Mouse (Mus musculus): ENCODE data around the gene Shisal2a.
"Not testable (repeated sequence)": the region's sequence is repeated elsewhere in the genome, so short reads cannot be mapped to it uniquely, and the experiment has no call there.

The Shisal2a gene

DNA sequence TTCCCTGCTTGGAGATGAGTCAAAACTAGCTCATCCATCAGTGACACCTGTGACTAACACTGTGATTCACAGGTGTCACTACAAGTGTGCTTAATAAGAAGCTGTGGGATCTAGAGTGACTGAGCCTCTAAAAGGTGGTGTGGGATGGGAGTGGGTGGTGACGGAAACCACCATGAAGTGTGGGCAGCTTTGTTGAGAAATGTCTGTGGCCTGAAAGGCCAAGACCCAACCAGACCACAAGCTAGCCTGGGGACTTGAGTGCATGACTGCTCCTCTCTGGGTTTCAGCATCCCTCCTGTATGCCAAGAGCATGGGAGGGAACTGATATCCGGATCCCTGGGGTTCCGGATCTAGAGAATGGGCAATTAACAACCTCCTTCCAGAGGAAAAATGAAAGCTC, 11.7 kb downstream of the Shisal2a start:
- no peak for DNase-seq

DNA sequence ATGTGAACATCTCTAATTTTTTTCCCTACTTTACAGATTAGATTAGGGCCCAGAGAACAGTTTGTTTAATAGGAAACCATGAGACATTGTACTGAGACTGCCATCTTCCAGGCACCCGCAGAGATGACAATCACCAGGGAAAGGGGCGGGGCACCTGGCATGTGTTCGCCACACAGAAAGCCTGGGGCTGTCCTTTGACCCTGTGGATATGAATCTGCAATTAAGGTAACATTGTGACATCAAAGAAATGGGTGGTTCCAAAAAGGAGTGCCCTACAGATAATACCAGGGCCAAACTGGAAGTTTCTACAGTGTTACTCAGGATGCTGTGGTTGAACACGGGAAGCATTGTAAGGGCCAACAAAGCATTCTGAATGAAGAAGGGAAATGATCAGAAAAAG, 12.7 kb downstream of the Shisal2a start:
- no peak for DNase-seq

DNA sequence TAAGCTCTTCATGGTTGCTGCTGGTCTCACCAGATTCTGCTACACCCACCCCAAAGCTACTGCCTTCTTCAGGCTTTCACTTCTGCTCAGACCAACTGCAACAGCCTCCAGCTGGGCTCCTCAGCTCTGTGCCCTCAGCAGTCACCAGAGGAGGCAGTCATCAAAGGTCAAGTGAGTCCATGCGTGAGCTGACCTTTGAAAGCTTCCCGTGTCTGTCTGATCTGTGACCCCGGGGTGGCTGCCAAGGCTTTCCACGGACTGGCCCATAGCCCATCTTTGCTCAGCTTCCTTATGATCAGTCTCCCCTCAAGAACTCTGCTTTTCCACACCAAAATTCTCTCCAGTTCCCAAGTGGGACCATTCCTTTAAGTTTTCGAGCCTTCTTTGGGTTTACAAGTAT, 13.9 kb downstream of the Shisal2a start:
- DNase-seq = no peak

DNA sequence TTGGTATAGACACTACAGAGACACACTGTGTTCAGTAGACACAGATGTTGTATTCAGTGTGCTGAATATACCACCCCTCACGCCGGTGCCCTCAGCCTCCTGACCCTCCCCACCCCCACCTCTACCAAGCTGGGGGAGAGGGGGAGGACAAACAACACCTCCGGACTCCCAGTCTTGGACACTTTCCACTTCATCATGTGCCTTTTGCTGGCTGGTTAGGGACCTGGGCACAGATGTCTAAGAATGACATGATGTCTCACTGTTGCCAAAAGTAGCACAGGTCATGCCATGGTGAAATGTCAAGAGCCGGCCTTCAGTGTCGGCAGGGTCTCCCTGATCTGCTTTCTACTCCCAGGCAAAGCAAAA, 19.1 kb downstream of the Shisal2a start:
- DNase-seq = no peak

DNA sequence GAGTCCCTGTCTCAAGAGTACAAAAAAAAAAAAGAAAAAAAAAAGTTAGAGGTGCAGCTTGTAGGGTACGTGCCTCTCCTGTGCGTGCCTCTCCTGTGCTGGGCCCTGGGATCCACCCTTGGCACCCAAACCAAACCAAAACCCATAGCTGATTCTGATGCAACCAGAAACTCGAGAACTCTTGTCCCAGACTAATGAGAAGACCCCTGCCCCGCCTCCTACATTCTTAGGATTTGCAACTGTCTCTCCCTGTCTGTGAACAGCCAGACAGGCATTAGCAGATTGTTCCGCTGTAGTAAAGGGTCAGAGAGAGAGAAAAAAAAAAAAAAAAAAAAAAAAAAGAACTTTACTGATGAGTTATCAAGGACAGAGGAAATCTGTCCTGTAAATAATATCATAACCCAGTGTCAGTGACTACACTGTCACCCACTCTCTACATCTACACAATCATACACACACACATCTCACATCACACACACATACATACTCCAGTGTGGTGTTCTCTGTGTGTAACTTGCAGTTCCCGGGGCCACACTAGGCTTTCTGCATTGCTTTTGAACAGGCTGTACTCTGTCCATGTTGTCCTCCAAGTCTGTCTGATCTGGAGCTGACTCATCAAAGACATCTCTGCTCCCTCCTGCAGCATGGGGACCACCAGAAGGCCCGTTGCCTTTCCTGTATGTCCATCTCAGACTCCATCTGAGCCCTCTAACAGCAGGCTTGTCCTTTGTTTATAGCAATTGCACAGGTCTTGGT, 19.6 kb downstream of the Shisal2a start:
- DNase-seq = no peak

DNA sequence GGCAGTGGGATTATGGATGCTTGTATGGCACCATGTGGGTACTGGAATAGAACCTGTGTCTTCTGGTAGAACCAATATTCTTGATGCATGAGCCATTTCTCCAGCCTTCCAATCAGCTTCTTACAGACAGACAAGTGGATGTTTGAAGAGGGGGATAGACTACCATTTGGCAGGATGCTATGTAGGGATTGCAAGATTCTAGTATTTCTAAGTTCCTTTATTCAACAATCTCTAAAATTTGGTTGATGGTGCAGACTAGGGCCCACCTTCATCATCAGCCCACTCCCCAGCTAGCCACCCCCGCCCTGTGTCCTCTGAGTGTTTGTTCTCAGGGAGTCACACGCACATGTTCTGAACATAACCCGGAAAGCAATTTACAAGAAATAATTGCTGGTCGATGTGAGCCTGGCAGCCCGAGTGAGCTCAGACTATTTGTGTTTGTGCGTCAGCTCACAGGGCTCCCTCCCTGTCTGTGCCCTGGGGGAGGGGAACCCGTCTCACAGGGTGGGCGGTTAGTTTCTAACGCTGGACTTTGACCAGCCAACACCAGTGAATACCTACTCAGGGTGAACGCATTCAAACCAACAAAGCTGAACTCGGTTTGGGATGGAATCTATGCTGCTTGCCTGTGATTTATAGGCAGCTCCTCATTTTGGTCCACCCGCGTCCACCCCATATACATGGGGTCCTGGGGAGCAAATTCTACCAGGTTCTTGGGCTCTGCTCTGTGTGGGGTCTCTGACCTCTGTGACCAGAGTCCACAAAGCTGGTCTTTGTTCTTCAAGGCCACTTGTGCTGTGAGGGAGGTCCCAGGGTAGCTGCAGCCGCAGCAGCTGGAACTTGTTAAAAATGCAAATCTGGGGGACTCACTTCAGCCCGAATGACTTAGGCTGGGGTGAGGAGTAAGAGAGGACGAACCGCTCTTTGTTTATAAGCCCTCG, 20.6 kb downstream of the Shisal2a start:
- DNase-seq = no peak

DNA sequence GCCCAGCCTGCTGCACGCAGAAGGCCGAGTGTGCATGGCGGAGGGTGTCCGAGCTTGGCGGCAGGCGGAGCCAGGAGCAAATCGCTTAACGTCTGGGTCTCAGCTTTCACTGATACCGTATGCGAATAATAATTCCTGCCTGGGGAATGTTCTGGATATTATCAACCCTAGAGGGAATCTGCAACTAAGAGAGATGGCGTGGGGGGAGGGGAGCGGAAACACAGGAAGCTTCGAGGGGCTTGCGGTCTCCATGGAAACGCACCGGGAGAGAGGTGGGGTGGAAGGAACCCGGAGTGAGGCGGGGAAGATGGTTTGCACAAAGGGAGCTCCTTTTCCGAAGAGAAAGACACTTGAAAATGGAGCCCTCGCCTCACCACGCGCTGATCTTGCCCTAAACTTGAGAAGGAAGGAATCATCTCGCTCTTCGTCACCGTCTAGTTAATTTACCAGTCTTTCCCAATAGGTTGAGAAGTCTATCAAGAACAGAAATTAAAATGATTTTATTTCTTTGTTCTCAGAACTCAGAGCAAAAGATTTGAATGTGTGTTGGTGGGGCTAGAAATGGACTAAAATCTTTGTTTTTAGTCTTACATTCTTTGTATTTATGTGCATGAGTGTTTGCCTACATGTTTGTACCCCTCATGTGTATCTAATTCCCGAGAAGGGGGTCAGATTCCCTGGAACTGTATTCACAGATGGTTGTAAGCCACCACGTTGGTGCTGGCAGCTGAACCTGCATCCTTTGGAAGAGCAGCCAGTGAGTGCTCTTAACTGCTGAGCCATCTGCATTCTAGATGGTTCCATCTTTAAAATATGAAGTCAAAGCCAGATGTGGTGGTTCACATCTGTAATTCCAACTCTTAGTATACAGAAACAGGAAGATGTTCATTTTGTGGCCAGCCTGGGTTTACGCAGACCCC, 22.8 kb downstream of the Shisal2a start:
- DNase-seq = peak in 1 of 2 experiments; percentile 23

DNA sequence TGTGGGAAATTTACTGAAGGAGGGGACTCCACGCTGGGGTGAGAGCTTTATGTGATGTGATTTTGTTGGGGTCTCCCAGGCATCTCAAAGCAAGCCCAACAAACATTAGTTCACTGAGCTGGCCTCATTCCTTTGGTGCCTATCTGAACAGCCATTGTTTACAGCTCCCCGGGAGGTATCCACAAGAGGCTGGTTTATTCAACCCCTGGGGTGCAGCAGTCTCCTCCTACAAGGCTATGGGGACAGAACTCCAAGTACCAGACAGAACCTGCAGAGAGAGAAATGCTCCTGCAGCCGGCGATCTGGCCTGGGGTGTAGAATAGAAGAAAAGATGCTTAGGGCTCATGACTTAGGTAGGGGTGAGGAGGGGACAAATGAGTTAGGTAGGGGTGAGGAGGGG, 24.7 kb downstream of the Shisal2a start:
- no peak for DNase-seq

DNA sequence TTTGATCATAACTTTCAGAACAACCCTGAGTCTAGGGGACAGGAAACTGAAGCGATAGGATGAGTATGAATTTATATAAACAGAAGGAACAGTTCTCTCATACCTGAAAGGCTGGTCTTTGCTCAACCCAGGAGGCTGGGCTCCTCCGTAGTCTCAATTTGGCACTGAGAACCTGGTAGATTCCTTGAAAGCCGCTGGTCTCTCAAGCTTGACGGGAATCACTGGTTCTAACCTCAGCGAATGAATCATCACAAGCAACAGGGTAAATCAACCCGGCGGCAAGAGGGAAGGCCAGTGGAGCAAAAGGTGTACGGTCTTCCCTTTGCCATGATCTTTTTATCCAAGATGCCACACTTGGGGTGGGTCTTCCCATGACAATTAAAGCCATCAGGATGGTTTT, 25.7 kb downstream of the Shisal2a start:
- DNase-seq = no peak

DNA sequence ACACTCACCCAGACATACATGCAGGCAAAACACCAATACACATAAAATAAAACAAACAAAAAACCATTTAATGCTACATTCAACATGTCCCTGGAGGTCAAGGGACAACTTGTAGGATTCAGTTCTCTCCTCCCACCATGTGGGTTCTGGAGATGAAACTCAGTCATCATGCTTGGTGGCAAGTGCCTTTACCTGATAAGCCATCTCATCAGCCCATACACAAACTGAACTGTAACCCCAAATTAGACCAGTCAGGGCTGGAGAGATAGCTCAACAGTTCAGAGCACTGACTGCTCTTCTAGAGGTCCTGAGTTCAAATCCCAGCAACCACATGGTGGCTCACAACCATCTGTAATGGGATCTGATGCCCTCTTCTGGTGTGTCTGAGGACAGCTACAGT, 29.6 kb downstream of the Shisal2a start:
- not testable (repeated sequence) for DNase-seq

DNA sequence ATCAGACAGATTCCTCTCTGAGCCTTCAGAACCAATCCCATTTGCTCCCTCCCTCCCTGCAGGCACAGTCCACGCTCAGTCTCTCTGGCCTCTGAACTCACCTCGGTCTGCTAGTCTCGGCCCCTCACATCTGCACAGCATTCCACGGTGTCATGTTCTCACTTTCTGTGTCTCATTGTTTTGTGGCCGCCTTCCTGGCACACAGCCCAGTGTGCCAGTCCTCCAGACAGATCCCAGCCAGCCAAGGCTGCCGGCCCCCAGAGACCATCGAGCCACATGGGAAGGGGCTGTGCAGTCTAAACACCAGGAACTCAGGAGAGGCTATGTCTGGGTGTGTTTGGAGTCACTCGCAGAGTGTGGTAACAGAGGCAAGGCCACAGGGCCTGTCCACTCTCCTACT, 32.3 kb downstream of the Shisal2a start:
- DNase-seq = no peak

DNA sequence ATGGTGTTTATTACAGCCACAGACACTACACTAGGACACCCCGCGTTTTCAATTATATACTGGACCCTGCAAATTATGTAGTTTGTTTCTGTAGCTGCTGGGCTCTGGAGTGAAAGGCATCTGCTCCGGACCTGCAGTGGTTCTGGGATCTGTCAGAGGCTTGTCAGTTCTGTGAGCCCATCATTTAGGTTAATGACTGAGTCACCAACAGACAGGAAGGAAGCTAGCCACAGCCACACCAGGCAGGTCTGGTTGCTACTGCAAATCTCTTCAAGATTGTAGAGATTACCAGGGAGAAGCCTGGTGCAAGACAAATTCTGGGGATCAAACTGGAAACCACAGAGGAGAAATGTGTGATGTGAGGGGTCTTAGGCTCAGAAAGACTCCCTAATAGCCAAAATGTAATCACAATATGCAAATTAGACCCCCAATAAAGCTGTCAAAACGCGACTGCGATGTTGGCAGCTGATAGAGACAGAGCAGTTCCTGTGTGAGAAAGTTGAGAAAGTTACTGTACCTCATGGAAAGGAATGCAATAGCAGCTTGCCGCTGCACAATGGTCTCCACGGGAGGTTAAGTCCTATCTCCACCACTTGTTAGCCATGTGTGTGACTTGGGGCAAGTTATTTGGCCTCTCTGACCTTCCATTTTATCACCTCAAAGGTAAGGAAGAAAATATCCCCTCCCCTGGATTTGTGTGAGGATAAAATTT, 33.2 kb downstream of the Shisal2a start:
- DNase-seq = no peak

DNA sequence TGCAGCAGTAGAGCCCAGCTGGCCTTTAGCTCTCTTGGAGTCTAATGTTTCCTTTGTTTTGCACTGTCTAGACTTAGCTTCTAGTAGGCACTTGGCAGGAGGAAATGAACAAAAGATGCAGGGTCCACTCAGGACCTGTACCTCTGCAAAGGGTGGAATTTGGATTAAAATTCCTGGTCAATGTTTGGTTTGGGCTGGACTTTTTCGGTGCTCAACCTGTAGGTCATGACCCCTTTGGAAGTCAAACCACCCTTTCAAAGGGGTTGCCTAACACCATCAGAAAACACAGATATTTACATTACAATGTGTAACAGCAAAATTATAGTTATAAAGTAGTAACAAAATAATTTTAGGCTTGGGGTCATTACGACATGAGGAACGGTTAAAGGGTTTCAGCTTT, 34.1 kb downstream of the Shisal2a start:
- no peak for DNase-seq

DNA sequence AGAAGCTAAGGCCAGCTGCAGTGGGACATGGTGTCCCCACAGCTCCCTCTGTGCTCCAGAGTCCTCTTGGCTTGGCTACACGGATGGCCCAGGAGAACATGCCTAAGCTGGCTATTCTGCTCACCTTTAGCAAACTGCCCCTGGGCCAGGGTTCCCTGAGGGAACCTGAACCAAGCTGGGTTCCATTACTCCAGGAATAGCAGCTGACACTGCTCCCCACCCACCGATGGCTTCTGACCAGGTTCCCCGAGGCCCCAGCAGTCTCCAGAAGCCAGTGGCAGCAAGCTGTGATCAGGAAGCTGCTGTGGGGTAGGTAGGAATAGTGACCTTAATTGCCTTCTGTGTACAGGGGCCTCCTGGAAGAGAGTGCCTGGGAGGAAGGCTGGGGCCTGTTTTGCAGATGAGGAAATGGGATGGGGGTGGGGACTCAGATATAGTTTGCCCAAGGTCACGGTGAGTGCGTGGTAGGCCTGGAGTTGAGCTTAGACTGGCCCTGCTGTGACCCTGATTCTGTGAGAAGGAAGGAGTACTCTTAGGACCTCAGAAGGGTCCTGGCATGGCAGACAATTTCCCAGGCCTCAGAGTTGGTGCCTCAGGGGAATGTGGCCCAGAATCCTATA, 34.8 kb downstream of the Shisal2a start:
- no peak for DNase-seq

DNA sequence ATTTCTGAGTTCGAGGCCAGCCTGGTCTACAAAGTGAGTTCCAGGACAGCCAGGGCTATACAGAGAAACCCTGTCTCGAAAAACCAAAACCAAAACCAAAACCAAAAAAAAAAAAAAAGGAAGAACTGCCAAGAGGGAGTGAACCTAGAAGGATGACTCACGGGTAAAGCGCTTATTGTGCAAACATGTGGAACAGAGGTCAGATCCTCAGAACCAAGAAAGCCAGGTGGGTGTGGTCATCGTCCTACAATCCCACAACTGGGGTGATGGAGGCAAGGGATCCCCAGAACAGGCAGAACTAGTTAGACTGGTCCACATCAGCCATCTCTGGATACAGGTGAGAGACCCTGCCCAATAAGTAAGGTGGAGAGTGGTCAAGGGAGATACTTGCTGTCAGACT, 36.0 kb downstream of the Shisal2a start:
- no peak for DNase-seq

DNA sequence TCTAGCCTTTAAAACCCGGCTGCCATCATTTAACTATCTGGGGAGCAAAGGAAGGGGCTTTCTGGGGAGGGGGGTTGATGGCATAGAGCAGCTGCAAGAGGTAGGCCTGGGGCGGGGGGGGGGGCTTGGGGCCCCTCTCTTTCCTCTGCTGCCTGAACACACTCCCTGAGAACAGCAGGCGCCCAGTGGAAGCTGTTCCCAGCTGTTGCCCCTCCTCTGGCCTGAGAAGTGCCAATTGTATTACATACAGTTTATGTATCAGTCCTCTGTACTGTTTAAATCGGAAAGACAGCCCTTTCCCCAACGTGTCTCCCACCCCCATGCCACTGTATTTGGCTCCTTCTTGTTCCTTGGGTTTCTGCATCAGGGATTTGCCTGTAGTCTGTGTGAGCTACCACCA, 37.3 kb downstream of the Shisal2a start:
- no peak for DNase-seq

DNA sequence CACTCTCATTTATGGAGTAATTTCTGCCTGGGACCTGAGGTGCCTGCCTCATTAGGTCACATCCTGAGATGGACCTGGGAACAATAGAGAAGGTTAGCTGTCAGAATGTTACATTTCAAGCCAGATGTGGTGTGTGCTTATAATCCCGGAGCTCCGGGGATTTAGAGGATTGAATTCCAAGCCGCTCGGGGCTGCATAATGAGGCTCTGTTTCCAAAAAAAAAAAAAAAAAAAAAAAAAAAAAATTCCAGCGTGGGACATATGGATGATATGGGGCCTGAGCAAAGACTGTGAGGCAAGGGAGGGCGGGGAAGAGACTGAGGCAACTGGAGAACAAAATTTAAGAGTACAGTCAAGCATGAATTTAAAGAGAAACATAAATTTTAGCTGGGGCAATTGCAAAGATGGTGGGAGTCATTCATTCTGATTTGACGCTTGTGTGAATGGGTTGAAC, 38.5 kb downstream of the Shisal2a start:
- no peak for DNase-seq

DNA sequence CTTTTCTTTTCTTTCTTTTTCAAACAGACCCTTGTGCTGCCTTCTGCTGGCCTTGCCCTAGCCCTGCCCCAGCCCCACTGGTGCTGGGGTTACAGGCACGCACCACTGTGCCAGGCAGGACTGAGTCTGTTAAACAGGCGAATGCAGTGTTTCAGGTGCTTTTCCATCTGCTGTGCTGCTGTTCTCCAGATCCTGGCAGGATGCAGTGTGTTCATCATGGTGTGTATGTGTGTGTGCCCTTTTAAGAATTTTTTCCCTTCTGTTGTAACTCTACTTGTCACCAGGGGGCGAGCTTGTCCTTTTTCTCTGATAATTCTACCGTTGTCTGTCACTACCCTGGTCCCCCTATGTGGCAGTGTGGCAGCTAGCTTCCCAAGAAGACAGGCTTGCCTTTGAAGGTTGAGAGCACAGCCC, 43.9 kb downstream of the Shisal2a start:
- peak; percentile 66 to 81 for DNase-seq

DNA sequence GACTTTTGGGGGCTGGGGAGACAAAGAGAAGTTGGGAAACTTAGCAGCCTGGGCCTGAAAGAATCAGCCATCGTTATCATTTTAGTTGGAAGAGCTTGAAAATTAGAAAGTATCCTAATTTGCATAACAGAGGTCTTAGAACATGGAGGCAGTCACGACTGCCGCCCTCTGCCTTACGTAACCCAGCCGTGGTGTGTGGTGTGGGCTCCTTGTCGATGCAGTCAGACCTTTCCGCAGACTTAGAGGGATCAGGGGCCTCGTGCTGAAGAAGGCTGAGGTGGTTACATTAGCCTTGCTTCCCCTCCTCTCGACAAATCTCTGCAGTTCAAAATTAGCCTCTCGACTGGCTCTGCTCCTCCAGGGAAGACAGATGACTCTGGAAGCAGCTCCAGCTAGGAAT, 44.3 kb downstream of the Shisal2a start:
- DNase-seq = peak in 1 of 2 experiments; percentile 37

DNA sequence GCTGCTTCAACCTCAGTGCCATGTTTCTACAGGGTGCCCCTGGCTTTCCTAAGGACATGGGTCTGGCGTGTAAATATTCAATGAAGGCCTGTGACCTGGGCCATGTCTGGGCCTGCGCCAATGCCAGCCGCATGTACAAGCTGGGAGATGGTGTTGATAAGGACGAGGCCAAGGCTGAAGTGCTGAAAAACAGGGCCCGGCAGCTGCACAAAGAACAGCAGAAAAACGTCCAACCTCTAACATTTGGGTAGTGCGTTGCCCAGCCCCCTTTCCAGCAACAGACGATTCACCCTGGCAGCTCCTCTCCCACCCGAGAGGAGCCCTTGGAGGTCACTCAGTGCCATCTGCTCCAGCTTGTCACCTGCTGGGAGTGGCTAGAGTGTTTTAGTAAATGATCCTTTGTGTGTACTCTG, 44.8 kb downstream of the Shisal2a start:
- DNase-seq = peak; percentile 52 to 57

DNA sequence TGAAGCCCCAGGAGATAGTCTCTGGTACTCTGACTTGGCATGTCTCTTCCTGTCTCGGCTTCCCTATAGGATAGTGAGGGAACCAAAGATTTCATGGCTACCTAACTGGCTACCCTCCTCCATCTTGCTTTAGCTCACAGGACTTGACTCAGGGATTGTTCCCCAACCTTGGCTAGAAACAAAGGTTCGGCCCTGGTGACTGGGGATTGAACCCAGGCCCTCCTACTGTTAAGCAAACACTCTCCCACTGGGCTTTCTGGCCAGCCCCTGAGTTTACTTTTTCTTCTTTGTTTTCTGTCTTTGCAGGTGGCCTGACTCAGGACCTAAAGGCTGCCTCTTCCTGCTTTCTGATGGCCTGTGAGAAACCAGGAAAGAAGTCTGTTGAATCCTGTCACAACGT, 45.3 kb downstream of the Shisal2a start:
- DNase-seq = no peak

DNA sequence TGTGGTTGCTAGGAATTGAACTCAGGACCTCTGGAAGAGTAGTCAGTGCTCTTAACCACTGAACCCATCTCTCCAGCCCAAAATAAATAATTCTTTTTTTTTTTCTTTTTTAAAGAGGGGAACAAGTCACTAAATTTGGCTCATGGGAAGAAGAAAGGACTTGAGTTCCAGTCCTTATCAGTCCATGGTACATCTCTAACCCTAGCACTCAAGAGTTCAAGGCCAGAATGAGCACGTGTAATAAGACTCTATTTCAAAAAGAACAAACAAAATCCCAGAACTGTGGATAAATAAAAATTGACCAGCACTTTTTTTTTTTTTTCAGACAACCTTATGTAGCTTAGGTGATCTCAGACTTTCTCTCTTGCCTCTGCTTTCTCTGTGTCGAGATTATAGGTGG, 46.4 kb downstream of the Shisal2a start:
- no peak for DNase-seq
